8 mouse cellular contexts compared by ENCODE assay signal in genomic region chr7:109218130-109218976, GRCm38 (mm10). TPM values are rescaled to one million over a fixed set of nuclear protein-coding genes. Genes with fewer than 3 reads are reported as not detected.
DNase-seq lines count a peak whose midpoint lies in the region; ATAC-seq and TF ChIP-seq lines count a peak whose summit lies in the region.
"Had no signal": no experiment of that assay in that cellular context is flagged by ENCODE, and none has a peak within 500 bp of the region (broad histone marks: within the 10 kb centered on the region; RNA-seq: fewer than 3 reads in every experiment).

No protein-coding gene starts in this region.

- peak; percentile 88 for TF ChIP-seq CTCF in gastrocnemius, adult 2 months (IDR thresholded peaks at IDR 0.05)
- TF ChIP-seq CTCF in left cerebral cortex, adult 2 months (IDR thresholded peaks at IDR 0.05) = peak; percentile 85

- no peaks in the 10 kb centered on the region for H3K9me3 ChIP-seq in intestine, embryonic 14.5 days (ENCODE audit: control insufficient read depth, low read length)
- no peaks in the 10 kb centered on the region for H3K9me3 ChIP-seq in midbrain, embryonic 12.5 days

- intact Hi-C loops in gastrocnemius, adult 2 months (cut with DNase I) = loop anchor here (1.0 to 5.0 kb wide), 2 partner anchors 46 to 79 kb away; no protein-coding TSS in a partner anchor
- intact Hi-C loops in left cerebral cortex, adult 2 months (cut with DNase I) = loop anchor here (1.0 to 5.0 kb wide), 2 partner anchors 79 to 121 kb away; no protein-coding TSS in a partner anchor

- H3K27me3 ChIP-seq in intestine, embryonic 14.5 days (replicated peaks; ENCODE audit: control insufficient read depth, insufficient read depth, low read length) = no peaks in the 10 kb centered on the region
- peaks cover 14% of the 10 kb centered on the region; the same call in 1 of the 2 replicates for H3K27me3 ChIP-seq in midbrain, embryonic 12.5 days

- H3K36me3 ChIP-seq in intestine, embryonic 14.5 days (ENCODE audit: control insufficient read depth, insufficient read depth, low read length) = no peaks in the 10 kb centered on the region
- no peaks in the 10 kb centered on the region for H3K36me3 ChIP-seq in midbrain, embryonic 12.5 days

- no peak overlapping the region for H3K4me2 ChIP-seq in intestine, embryonic 14.5 days (ENCODE audit: low read length)
- no peak overlapping the region for H3K4me2 ChIP-seq in midbrain, embryonic 12.5 days (replicated peaks)

- no peak overlapping the region for H3K9ac ChIP-seq in intestine, embryonic 14.5 days (ENCODE audit: low read length)
- H3K9ac ChIP-seq in midbrain, embryonic 12.5 days (replicated peaks) = no peak overlapping the region

- no peak overlapping the region for H3K27ac ChIP-seq in gastrocnemius, adult 2 months
- H3K27ac ChIP-seq in intestine, embryonic 14.5 days (ENCODE audit: low read depth) = no peak overlapping the region
- H3K27ac ChIP-seq in left cerebral cortex, adult 2 months = no peak overlapping the region
- 0 out of 2 replicates have a peak overlapping the region, but pooled peaks have one; percentile 10 for H3K27ac ChIP-seq in midbrain, embryonic 12.5 days (replicated peaks)
- H3K27ac ChIP-seq: macrophage had no signal

- H3K4me1 ChIP-seq in intestine, embryonic 14.5 days (replicated peaks; ENCODE audit: control insufficient read depth, insufficient read depth, low read length) = no peaks in the 10 kb centered on the region
- peaks cover 21% of the 10 kb centered on the region for H3K4me1 ChIP-seq in midbrain, embryonic 12.5 days

- WGBS in intestine, embryonic 14.5 days = 86% methylated on average over 2 of the region's 2 CpGs
- WGBS in midbrain, embryonic 12.5 days = 76% methylated on average over 2 of the region's 2 CpGs

- DNase-seq in adrenal gland, postnatal 10 days = peak; percentile 91
- DNase-seq in cerebellum, postnatal 4 days (ENCODE audit: low spot score in 2 of 2) = peak; percentile 50 to 81
- DNase-seq in gastrocnemius, adult 2 months = peak; percentile 79
- DNase-seq in intestine, embryonic 14.5 days (ENCODE audit: low spot score) = peak; percentile 84
- peak; percentile 71 to 76 for DNase-seq in left cerebral cortex, adult 2 months (ENCODE audit: extremely low spot score in 1 of 2, low spot score in 2 of 2)
- DNase-seq in spleen, postnatal 14 days (ENCODE audit: low spot score in 2 of 2) = peak; percentile 15 to 48

- 0 out of 2 replicates have a peak, but pooled peaks have one; percentile 69 for ATAC-seq in intestine, embryonic 14.5 days (replicated peaks; ENCODE audit: low FRiP score, low TSS enrichment, low read depth)
- peak; percentile 68 for ATAC-seq in midbrain, embryonic 12.5 days (ENCODE audit: low FRiP score, low read depth)

- no peak overlapping the region for H3K4me3 ChIP-seq in gastrocnemius, adult 2 months
- no peak overlapping the region for H3K4me3 ChIP-seq in intestine, embryonic 14.5 days (ENCODE audit: low read depth, low read length)
- no peak overlapping the region for H3K4me3 ChIP-seq in left cerebral cortex, adult 2 months
- H3K4me3 ChIP-seq in midbrain, embryonic 12.5 days = no peak overlapping the region

RNA-seq across cellular contexts. Expression of gene Lmo1, which starts 43.3 kb away (rescaled TPM):
- total RNA-seq in adrenal gland, postnatal 10 days (2021) = 10 to 100 TPM in 1 of 2 experiments, 1 to 10 TPM in 1; 8.1 to 12.5 TPM
- total RNA-seq in gastrocnemius, adult 2 months (2021) = 1 to 10 TPM; 2.3 TPM
- polyA plus RNA-seq in intestine, embryonic 14.5 days (2014; fragmentation: Nextera tagmentation; extraction: Ambion mirVana) = 1.7 and 2.9 TPM in 2 replicates
- total RNA-seq in left cerebral cortex, adult 2 months (2021) = 10 to 100 TPM; 13.7 to 15.4 TPM
- polyA plus RNA-seq in midbrain, embryonic 12.5 days (2016; fragmentation: Nextera tagmentation; extraction: Ambion mirVana) = 149 and 177 TPM in 2 replicates
- polyA plus RNA-seq: macrophage had no signal

Comparison
In these comparisons a context has a peak if more than half of its experiments do, and no peak if none do; other contexts are left out.
1. DNase-seq: peak in every context shown above with its lines; median percentile 91 in adrenal gland, postnatal 10 days; 84 in intestine, embryonic 14.5 days; 79 in gastrocnemius, adult 2 months; 74 in left cerebral cortex, adult 2 months; 66 in cerebellum, postnatal 4 days; 32 in spleen, postnatal 14 days.